Mouse (Mus musculus): ENCODE data around the gene Cuedc1. TPM values are rescaled to one million over a fixed set of nuclear protein-coding genes. Genes with fewer than 3 reads are reported as not detected.
A peak's percentile ranks its signal among the peaks of the same experiment; 100 is the strongest.

The Cuedc1 gene
- total and polyA plus RNA-seq, 3 experiments = 1.0 to 4.8 TPM; not detected in 1

DNA sequence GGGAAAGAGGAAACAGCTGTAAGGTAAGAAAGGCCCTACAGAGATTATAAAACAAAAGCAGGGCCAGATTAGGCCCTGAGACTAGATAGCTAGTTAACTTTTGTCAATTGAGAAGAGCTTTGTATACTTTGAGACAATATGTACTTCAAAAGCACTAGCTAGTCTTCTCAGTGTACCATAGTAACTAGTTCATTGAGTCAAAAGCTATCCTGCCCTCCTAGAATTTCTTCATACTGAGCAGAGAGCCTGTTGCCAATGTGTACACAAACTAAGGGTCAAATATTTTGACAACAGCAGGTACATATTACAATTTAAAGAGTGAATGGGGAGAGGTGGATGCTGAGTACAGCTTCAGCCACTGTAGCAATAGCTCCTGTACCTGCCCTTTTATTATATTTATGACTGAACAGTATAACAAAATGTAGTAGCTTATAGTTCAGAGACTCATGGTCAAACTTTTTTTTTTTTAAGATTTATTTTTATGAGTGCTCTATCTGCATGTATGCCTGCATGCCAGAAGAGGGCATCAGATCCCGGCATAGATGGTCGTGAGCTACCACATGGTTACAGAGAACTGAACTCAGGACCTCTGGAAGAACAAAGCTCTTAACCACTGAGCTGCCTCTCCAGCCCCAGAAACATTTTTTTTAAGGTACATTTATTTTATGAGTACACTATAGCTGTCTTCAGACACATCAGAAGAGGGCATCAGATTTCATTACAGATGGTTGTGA, 35.8 kb upstream of the Cuedc1 start (continued):
- TF ChIP-seq RAD21 (IDR thresholded peaks at IDR 0.05; ENCODE audit: low read depth, low read length) = peak; percentile 19

DNA sequence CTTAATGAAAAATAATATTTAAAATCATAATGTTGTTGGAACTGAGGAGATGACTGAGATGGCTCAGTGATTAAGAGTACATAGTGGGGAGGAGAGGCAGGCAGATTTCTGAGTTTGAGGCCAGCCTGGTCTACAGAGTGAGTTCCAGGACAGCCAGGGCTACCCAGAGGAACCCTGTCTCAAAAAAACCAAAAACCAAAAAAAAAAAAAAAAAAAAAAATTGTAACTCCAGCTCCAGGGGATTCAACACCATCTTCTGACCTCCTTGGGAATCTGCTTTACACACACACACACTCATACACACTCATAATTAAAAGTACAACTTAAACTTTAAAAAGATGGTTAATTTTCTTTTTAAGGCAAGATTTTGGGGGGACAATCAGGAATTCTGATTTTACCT, 32.1 kb upstream of the Cuedc1 start:
- Histone ChIP-seq H3K27me3 (ENCODE audit: control insufficient read depth in 1 of 2, insufficient read depth in 2 of 2, low read length in 2 of 2) (no peaks in the 10 kb centered on the region), H3K4me1 (ENCODE audit: control insufficient read depth in 1 of 2, insufficient read depth in 2 of 2, low read length in 2 of 2) (peaks cover 14 to 16% of the 10 kb centered on the region in 2 experiments), H3K79me2 (ENCODE audit: control insufficient read depth, insufficient read depth, low read length, poor library complexity) (peaks cover 23% of the 10 kb centered on the region), H3K9me3 (replicated peaks; ENCODE audit: insufficient read depth, low read length) (no peaks in the 10 kb centered on the region), H3K4me3 (ENCODE audit: control insufficient read depth in 1 of 2, insufficient read depth in 1 of 2, low read depth in 2 of 2, low read length in 2 of 2) (no peak overlapping the region), H3K27ac (ENCODE audit: control insufficient read depth, low read depth, low read length) (no peak overlapping the region), H3K36me3 (ENCODE audit: control insufficient read depth in 1 of 2, insufficient read depth in 2 of 2, low read length in 2 of 2) (peaks cover 0 to 20% of the 10 kb centered on the region in 2 experiments; a peak in 2 of 4 replicates), H3K9ac (ENCODE audit: control insufficient read depth, low read depth, low read length, poor library complexity, severe bottlenecking) (no peak overlapping the region)
- no peak for TF ChIP-seq GABPA (IDR thresholded peaks at IDR 0.05; ENCODE audit: low read depth, low read length)
- TF ChIP-seq ZNF384 (IDR thresholded peaks at IDR 0.05; ENCODE audit: low read depth, low read length) = peak; percentile 60
- TF ChIP-seq JUND (IDR thresholded peaks at IDR 0.05; ENCODE audit: low read depth, low read length) = no peak
- no peak for DNase-seq (ENCODE audit: low read depth, low spot score)

DNA sequence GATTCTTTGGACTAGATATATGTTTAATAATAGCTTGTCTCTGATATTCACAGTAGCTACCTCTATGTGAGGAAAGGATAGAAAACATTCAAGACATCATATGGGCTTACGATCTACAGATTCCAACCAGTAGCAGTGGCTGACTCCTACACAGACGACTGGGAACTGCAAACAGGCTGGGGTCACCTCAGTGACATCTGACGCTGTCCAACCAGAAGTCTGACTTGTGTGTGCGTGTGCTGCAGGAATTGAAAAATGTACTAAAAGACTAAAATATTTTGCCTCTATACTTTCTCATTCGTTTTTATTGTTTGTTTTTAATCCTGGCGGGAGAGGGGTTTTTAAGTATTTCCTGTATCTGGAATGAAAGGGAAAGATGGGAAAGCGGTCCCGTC, 30.7 kb upstream of the Cuedc1 start:
- no peaks in the 10 kb centered on the region for H3K9me3 ChIP-seq (replicated peaks; ENCODE audit: insufficient read depth, low read length)
- H3K27ac ChIP-seq (ENCODE audit: control insufficient read depth, low read depth, low read length) = no peak overlapping the region; the same call in 1 of the 2 replicates
- H3K79me2 ChIP-seq (ENCODE audit: control insufficient read depth, insufficient read depth, low read length, poor library complexity) = peaks cover 34% of the 10 kb centered on the region
- H3K36me3 ChIP-seq (ENCODE audit: control insufficient read depth in 1 of 2, insufficient read depth in 2 of 2, low read length in 2 of 2) = peaks cover 0 to 21% of the 10 kb centered on the region in 2 experiments; a peak in 2 of 4 replicates
- peaks cover 14 to 18% of the 10 kb centered on the region in 2 experiments for H3K4me1 ChIP-seq (ENCODE audit: control insufficient read depth in 1 of 2, insufficient read depth in 2 of 2, low read length in 2 of 2)
- TF ChIP-seq MYC (IDR thresholded peaks at IDR 0.05; ENCODE audit: low read depth, low read length) (no peak), MAX (IDR thresholded peaks at IDR 0.05; ENCODE audit: low read length) (no peak), MEF2A (IDR thresholded peaks at IDR 0.05; ENCODE audit: extremely low read depth, insufficient replicate concordance, low read depth, low read length, poor library complexity, severe bottlenecking) (no peak), NELFE (IDR thresholded peaks at IDR 0.05; ENCODE audit: low read depth, low read length) (no peak), ZC3H11A (IDR thresholded peaks at IDR 0.05; ENCODE audit: low read depth, low read length) (no peak), RCOR1 (IDR thresholded peaks at IDR 0.05; ENCODE audit: low read depth, low read length) (no peak), E2F4 (IDR thresholded peaks at IDR 0.05; ENCODE audit: borderline replicate concordance, low read depth, low read length) (no peak), NRF1 (IDR thresholded peaks at IDR 0.05; ENCODE audit: insufficient read depth, low read depth, low read length, poor library complexity, severe bottlenecking) (no peak), ZKSCAN1 (IDR thresholded peaks at IDR 0.05; ENCODE audit: low read depth, low read length) (no peak), CHD2 (IDR thresholded peaks at IDR 0.05; ENCODE audit: low read length) (no peak), MAZ (IDR thresholded peaks at IDR 0.05; ENCODE audit: low read depth, low read length) (no peak), TAL1 (IDR thresholded peaks at IDR 0.05; ENCODE audit: low read length) (no peak), JUND (IDR thresholded peaks at IDR 0.05; ENCODE audit: low read depth, low read length) (no peak), USF1 (IDR thresholded peaks at IDR 0.05; ENCODE audit: low read depth, low read length) (no peak), UBTF (IDR thresholded peaks at IDR 0.05; ENCODE audit: borderline replicate concordance, insufficient read depth, low read depth, low read length) (no peak), POLR2AphosphoS2 (IDR thresholded peaks at IDR 0.05; ENCODE audit: low read length) (no peak; the same call in 1 of the 2 replicates), GATA1 (IDR thresholded peaks at IDR 0.05; ENCODE audit: low read depth, low read length) (no peak), ELF1 (IDR thresholded peaks at IDR 0.05; ENCODE audit: low read depth, low read length) (no peak), POLR2AphosphoS5 (IDR thresholded peaks at IDR 0.05; ENCODE audit: borderline replicate concordance, low read depth, low read length) (no peak), MYB (IDR thresholded peaks at IDR 0.05; ENCODE audit: low read depth, low read length) (no peak)
- no peaks in the 10 kb centered on the region for H3K27me3 ChIP-seq (ENCODE audit: control insufficient read depth in 1 of 2, insufficient read depth in 2 of 2, low read length in 2 of 2)
- H3K4me3 ChIP-seq (ENCODE audit: control insufficient read depth in 1 of 2, insufficient read depth in 1 of 2, low read depth in 2 of 2, low read length in 2 of 2) = peak overlapping the region; percentile 71 to 89
- peak overlapping the region; percentile 93 for H3K9ac ChIP-seq (ENCODE audit: control insufficient read depth, low read depth, low read length, poor library complexity, severe bottlenecking)
- DNase-seq (ENCODE audit: low read depth, low spot score) = peak; percentile 63

Data from MEL (cell line).